Mouse (Mus musculus) frontal cortex, postnatal 14 days (tissue): ENCODE data around the gene Asic4.

ENCODE experiments used
- DNase-seq, 2 experiments: peaks; one replicate each; pipeline ENCODE4 v3.0.0; 2022; ENCODE audit warnings: low spot score in 2 of 2

The Asic4 gene

GRCm38 (mm10) chr1:75502945-75503650, 52.9 kb downstream of the Asic4 start:
- DNase-seq, result no peak

GRCm38 (mm10) chr1:75503651-75503980, 53.4 kb downstream of the Asic4 start:
- DNase-seq, result no peak

GRCm38 (mm10) chr1:75504256-75505045, 54.2 kb downstream of the Asic4 start:
- DNase-seq, result no peak

- DNase-seq, result peak; percentile 73 to 78
Measured at GRCm38 (mm10) chr1:75505159-75505955, 55.1 kb downstream of the Asic4 start.

- peak in 1 of 2 experiments; percentile 37 for DNase-seq
Measured at GRCm38 (mm10) chr1:75505956-75506831, 56.0 kb downstream of the Asic4 start, which contains the start of gene Obsl1. TSS of gene Obsl1 (minus strand) at chr1:75506452.

GRCm38 (mm10) chr1:75507006-75507405, 56.8 kb downstream of the Asic4 start, which contains the start of gene Inha:
TSS of gene Inha (plus strand) at chr1:75507077.
- no peak for DNase-seq

GRCm38 (mm10) chr1:75509586-75509985, 59.4 kb downstream of the Asic4 start:
- no peak for DNase-seq

GRCm38 (mm10) chr1:75510154-75510553, 59.9 kb downstream of the Asic4 start:
- no peak for DNase-seq

GRCm38 (mm10) chr1:75511437-75512210, 61.4 kb downstream of the Asic4 start:
- no peak for DNase-seq

GRCm38 (mm10) chr1:75512550-75512949, 62.3 kb downstream of the Asic4 start:
- DNase-seq, result no peak

GRCm38 (mm10) chr1:75516703-75517380, 66.6 kb downstream of the Asic4 start:
- no peak for DNase-seq

- no peak for DNase-seq
Measured at GRCm38 (mm10) chr1:75517984-75518383, 67.7 kb downstream of the Asic4 start.

- no peak for DNase-seq
Measured at GRCm38 (mm10) chr1:75518427-75518826, 68.2 kb downstream of the Asic4 start.

- no peak for DNase-seq
Measured at GRCm38 (mm10) chr1:75519576-75519975, 69.3 kb downstream of the Asic4 start.

GRCm38 (mm10) chr1:75521321-75522031, 71.2 kb downstream of the Asic4 start, which contains the start of gene Stk11ip:
TSS of gene Stk11ip (plus strand) at chr1:75521529.
- DNase-seq, result peak; percentile 79 to 88
